Mouse (Mus musculus): ENCODE data around the gene Fras1.

DNA sequence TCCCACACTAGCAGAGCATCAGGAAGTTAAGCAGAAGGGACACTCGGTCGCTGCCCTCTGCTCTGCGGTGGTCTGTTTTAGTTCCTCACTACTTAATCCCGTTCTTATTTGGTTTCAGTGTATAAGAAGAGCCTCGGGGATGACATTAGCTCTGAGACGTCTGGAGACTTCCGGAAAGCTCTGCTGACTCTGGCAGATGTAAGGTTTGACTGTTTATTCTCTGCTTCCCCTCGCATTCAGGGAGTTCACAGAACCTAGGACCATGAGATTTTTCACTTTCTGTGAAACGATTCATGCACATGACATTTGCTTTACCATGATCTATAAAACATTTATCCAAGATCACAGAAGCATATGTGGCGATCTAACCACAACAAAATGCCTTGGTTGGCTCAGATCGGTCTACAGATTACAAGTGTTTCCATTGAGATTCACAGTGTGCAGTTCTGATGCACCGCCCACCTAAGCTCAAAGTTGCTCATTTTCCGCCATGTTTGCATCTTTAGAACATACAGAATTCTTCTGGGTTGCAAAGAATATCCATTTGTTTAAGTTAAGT is 451.1 kb downstream of the Fras1 start:
- TF ChIP-seq SMC3 (IDR thresholded peaks at IDR 0.05; ENCODE audit: low read depth, low read length), result no peak
- no peak for TF ChIP-seq CTCF (conservative IDR thresholded peaks at IDR 0.05 in 1 of 2, IDR thresholded peaks at IDR 0.05 in 1 of 2; ENCODE audit: low read depth in 2 of 2, low read length in 2 of 2)
- TF ChIP-seq RAD21 (IDR thresholded peaks at IDR 0.05; ENCODE audit: low read depth, low read length), result no peak
- TF ChIP-seq ZMIZ1 (IDR thresholded peaks at IDR 0.05; ENCODE audit: low read depth, low read length), result no peak
- no peak for TF ChIP-seq EP300 (IDR thresholded peaks at IDR 0.05; ENCODE audit: low read length)
- no peak for TF ChIP-seq MYC (IDR thresholded peaks at IDR 0.05; ENCODE audit: low read depth, low read length)
